Mouse (Mus musculus): ENCODE data around the gene Phyh. TPM values are rescaled to one million over a fixed set of nuclear protein-coding genes. Genes with fewer than 3 reads are reported as not detected.

Phyh gene
- 51.2 and 52.1 TPM in 2 replicates for polyA plus RNA-seq (2016; fragmentation: Nextera tagmentation; extraction: Ambion mirVana)

- H3K9ac ChIP-seq (replicated peaks) = peak within 1 kb of the TSS; percentile 75
- peaks cover under 1% of the 10 kb centered on the region; the same call in 1 of the 2 replicates for H3K36me3 ChIP-seq
- ATAC-seq (ENCODE audit: insufficient number of reproducible peaks, insufficient read depth, low FRiP score, low TSS enrichment, low read depth) = peak; percentile 94
- H3K27me3 ChIP-seq = no peaks in the 10 kb centered on the region
- WGBS = 8% methylated on average over 35 of the region's 35 CpGs
- peak within 1 kb of the TSS; percentile 79 for H3K4me2 ChIP-seq
- peak within 1 kb of the TSS; percentile 78 for H3K27ac ChIP-seq
- no peaks in the 10 kb centered on the region for H3K9me3 ChIP-seq
- H3K4me3 ChIP-seq (replicated peaks) = peak within 1 kb of the TSS; percentile 62
- H3K4me1 ChIP-seq (replicated peaks) = peaks cover 12% of the 10 kb centered on the region
Measured at GRCm38 (mm10) chr2:4918860-4919739, at the start of gene Phyh. Phyh (plus strand) TSS chr2:4919019.

GRCm38 (mm10) chr2:4872740-4873139, 46.1 kb upstream of the Phyh start:
- Histone ChIP-seq H3K27ac (no peak overlapping the region), H3K9me3 (no peaks in the 10 kb centered on the region), H3K27me3 (no peaks in the 10 kb centered on the region), H3K4me3 (replicated peaks) (no peak overlapping the region), H3K4me2 (no peak overlapping the region), H3K36me3 (no peaks in the 10 kb centered on the region), H3K4me1 (replicated peaks) (no peaks in the 10 kb centered on the region), H3K9ac (replicated peaks) (no peak overlapping the region)
- ATAC-seq (ENCODE audit: insufficient number of reproducible peaks, insufficient read depth, low FRiP score, low TSS enrichment, low read depth) = no peak
- 81% methylated on average over 9 of the region's 9 CpGs for WGBS

GRCm38 (mm10) chr2:4873331-4873730, 45.5 kb upstream of the Phyh start:
- Histone ChIP-seq H3K27me3 (no peaks in the 10 kb centered on the region), H3K27ac (no peak overlapping the region), H3K9me3 (no peaks in the 10 kb centered on the region), H3K36me3 (no peaks in the 10 kb centered on the region), H3K4me3 (replicated peaks) (no peak overlapping the region), H3K4me2 (no peak overlapping the region), H3K9ac (replicated peaks) (no peak overlapping the region), H3K4me1 (replicated peaks) (no peaks in the 10 kb centered on the region)
- 59% methylated on average over 6 of the region's 6 CpGs for WGBS
- no peak for ATAC-seq (ENCODE audit: insufficient number of reproducible peaks, insufficient read depth, low FRiP score, low TSS enrichment, low read depth)

- H3K27me3 ChIP-seq = no peaks in the 10 kb centered on the region
- no peak overlapping the region for H3K27ac ChIP-seq
- 63% methylated on average over 1 of the region's 1 CpGs for WGBS
- no peaks in the 10 kb centered on the region for H3K9me3 ChIP-seq
- no peak overlapping the region for H3K4me2 ChIP-seq
- H3K9ac ChIP-seq (replicated peaks) = no peak overlapping the region
- ATAC-seq (ENCODE audit: insufficient number of reproducible peaks, insufficient read depth, low FRiP score, low TSS enrichment, low read depth) = no peak
- H3K4me3 ChIP-seq (replicated peaks) = no peak overlapping the region
- peaks cover 2% of the 10 kb centered on the region; the same call in 1 of the 2 replicates for H3K4me1 ChIP-seq (replicated peaks)
- no peaks in the 10 kb centered on the region for H3K36me3 ChIP-seq
Measured at GRCm38 (mm10) chr2:4875090-4875489, 43.7 kb upstream of the Phyh start.

GRCm38 (mm10) chr2:4876131-4876530, 42.7 kb upstream of the Phyh start:
- Histone ChIP-seq H3K9ac (replicated peaks) (no peak overlapping the region), H3K27me3 (no peaks in the 10 kb centered on the region), H3K36me3 (no peaks in the 10 kb centered on the region), H3K4me2 (no peak overlapping the region), H3K27ac (no peak overlapping the region), H3K9me3 (no peaks in the 10 kb centered on the region), H3K4me3 (replicated peaks) (no peak overlapping the region), H3K4me1 (replicated peaks) (peaks cover 7% of the 10 kb centered on the region; the same call in 1 of the 2 replicates)
- WGBS = 68% methylated on average over 3 of the region's 3 CpGs
- no peak for ATAC-seq (ENCODE audit: insufficient number of reproducible peaks, insufficient read depth, low FRiP score, low TSS enrichment, low read depth)

- Histone ChIP-seq H3K9ac (replicated peaks) (peak overlapping the region; percentile 99), H3K27ac (peak overlapping the region; percentile 100), H3K4me1 (replicated peaks) (peaks cover 20% of the 10 kb centered on the region), H3K36me3 (peaks cover 18% of the 10 kb centered on the region), H3K4me3 (replicated peaks) (peak overlapping the region; percentile 92), H3K4me2 (peak overlapping the region; percentile 70), H3K27me3 (no peaks in the 10 kb centered on the region), H3K9me3 (no peaks in the 10 kb centered on the region)
- WGBS = 2% methylated on average over 20 of the region's 20 CpGs
- peak; percentile 20; the same call in 1 of the 2 replicates for ATAC-seq (ENCODE audit: insufficient number of reproducible peaks, insufficient read depth, low FRiP score, low TSS enrichment, low read depth)
Measured at GRCm38 (mm10) chr2:4880737-4881349, 38.0 kb upstream of the Phyh start.

- under 1% methylated on average over 98 of the region's 115 CpGs for WGBS
- Histone ChIP-seq H3K4me2 (peak within 1 kb of the TSS; percentile 70), H3K4me3 (replicated peaks) (peak within 1 kb of the TSS; percentile 92), H3K36me3 (peaks cover 26% of the 10 kb centered on the region), H3K27ac (peak within 1 kb of the TSS; percentile 100), H3K9me3 (no peaks in the 10 kb centered on the region), H3K9ac (replicated peaks) (peak within 1 kb of the TSS; percentile 99), H3K27me3 (no peaks in the 10 kb centered on the region), H3K4me1 (replicated peaks) (peaks cover 20% of the 10 kb centered on the region)
- ATAC-seq (ENCODE audit: insufficient number of reproducible peaks, insufficient read depth, low FRiP score, low TSS enrichment, low read depth) = peak; percentile 66
Measured at GRCm38 (mm10) chr2:4881350-4882248, 37.2 kb upstream of the Phyh start, which contains the start of gene Sephs1. Sephs1 (plus strand) TSS chr2:4881564.

GRCm38 (mm10) chr2:4882249-4882791, 36.5 kb upstream of the Phyh start:
- under 1% methylated on average over 56 of the region's 63 CpGs for WGBS
- peak; percentile 59 for ATAC-seq (ENCODE audit: insufficient number of reproducible peaks, insufficient read depth, low FRiP score, low TSS enrichment, low read depth)
- peaks cover 33% of the 10 kb centered on the region for H3K36me3 ChIP-seq
- H3K27ac ChIP-seq = peak overlapping the region; percentile 100
- H3K27me3 ChIP-seq = no peaks in the 10 kb centered on the region
- peak overlapping the region; percentile 70 for H3K4me2 ChIP-seq
- H3K4me3 ChIP-seq (replicated peaks) = peak overlapping the region; percentile 92
- peaks cover 20% of the 10 kb centered on the region for H3K4me1 ChIP-seq (replicated peaks)
- H3K9me3 ChIP-seq = no peaks in the 10 kb centered on the region
- peak overlapping the region; percentile 99 for H3K9ac ChIP-seq (replicated peaks)

- H3K4me1 ChIP-seq (replicated peaks) = peaks cover 20% of the 10 kb centered on the region
- H3K4me2 ChIP-seq = peak overlapping the region; percentile 70
- no peaks in the 10 kb centered on the region for H3K9me3 ChIP-seq
- no peaks in the 10 kb centered on the region for H3K27me3 ChIP-seq
- under 1% methylated on average over 18 of the region's 18 CpGs for WGBS
- H3K9ac ChIP-seq (replicated peaks) = peak overlapping the region; percentile 99
- peak overlapping the region; percentile 92 for H3K4me3 ChIP-seq (replicated peaks)
- peaks cover 41% of the 10 kb centered on the region for H3K36me3 ChIP-seq
- ATAC-seq (ENCODE audit: insufficient number of reproducible peaks, insufficient read depth, low FRiP score, low TSS enrichment, low read depth) = no peak
- peak overlapping the region; percentile 100 for H3K27ac ChIP-seq
Measured at GRCm38 (mm10) chr2:4883009-4883704, 35.7 kb upstream of the Phyh start.

GRCm38 (mm10) chr2:4886896-4887295, 31.9 kb upstream of the Phyh start:
- Histone ChIP-seq H3K36me3 (peaks cover 78% of the 10 kb centered on the region), H3K4me2 (no peak overlapping the region), H3K27ac (no peak overlapping the region), H3K4me3 (replicated peaks) (no peak overlapping the region), H3K9ac (replicated peaks) (no peak overlapping the region), H3K4me1 (replicated peaks) (peaks cover 13% of the 10 kb centered on the region), H3K27me3 (no peaks in the 10 kb centered on the region), H3K9me3 (no peaks in the 10 kb centered on the region)
- 94% methylated on average over 6 of the region's 6 CpGs for WGBS
- ATAC-seq (ENCODE audit: insufficient number of reproducible peaks, insufficient read depth, low FRiP score, low TSS enrichment, low read depth) = no peak

Measured in limb, embryonic 12.5 days (tissue).